Mouse (Mus musculus) heart, embryonic 14.5 days (tissue): ENCODE results near the gene Gdf9. TPM values are rescaled to one million over a fixed set of nuclear protein-coding genes. Genes with fewer than 3 reads are reported as not detected.

ENCODE experiments used
- ATAC-seq: fragments of 200-750 bp; cut with Nextera tagmentation; 2 replicates; pipeline ENCODE4 v1.8.0; 2017; ENCODE audit warnings: low read depth, moderate TSS enrichment; ENCODE audit not compliant: insufficient number of reproducible peaks, insufficient read depth, low FRiP score
- H3K27ac ChIP-seq, 2 experiments: fragments of 200-500 bp in 1 of 2; fragments of 300-500 bp in 1 of 2; sonication (generic) in 1 of 2; replicated peaks in 1 of 2; 2 replicates each; pipeline ENCODE4 v1.5.1; 2012 to 2014; ENCODE audit warnings: low read depth in 2 of 2, low read length in 2 of 2, control low read depth in 1 of 2, mild to moderate bottlenecking in 1 of 2, mixed read lengths in 1 of 2; ENCODE audit not compliant: control insufficient read depth in 1 of 2, insufficient read depth in 1 of 2
- H3K27me3 ChIP-seq: fragments of 300-500 bp; sonication (generic); 2 replicates; pipeline ENCODE4 v1.6.1; 2014; ENCODE audit warnings: mild to moderate bottlenecking, low read length, control low read depth; ENCODE audit not compliant: control insufficient read depth, insufficient read depth
- H3K36me3 ChIP-seq: fragments of 300-500 bp; sonication (generic); 2 replicates; pipeline ENCODE4 v1.6.1; 2014; ENCODE audit warnings: mild to moderate bottlenecking, control low read depth, low read length, mixed read lengths; ENCODE audit not compliant: control insufficient read depth, insufficient read depth
- H3K4me1 ChIP-seq, 2 experiments: fragments of 200-500 bp in 1 of 2; fragments of 300-500 bp in 1 of 2; sonication (generic) in 1 of 2; 2 replicates each; pipeline ENCODE4 v1.6.1; 2012 to 2014; ENCODE audit warnings: low read length in 2 of 2, control low read depth in 1 of 2, mixed read lengths in 1 of 2; ENCODE audit not compliant: control insufficient read depth in 2 of 2, insufficient read depth in 2 of 2
- H3K4me2 ChIP-seq: fragments of 300-500 bp; sonication (generic); 2 replicates; pipeline ENCODE4 v1.6.1; 2014; ENCODE audit warnings: mild to moderate bottlenecking, low read length
- H3K4me3 ChIP-seq, 2 experiments: fragments of 200-500 bp in 1 of 2; fragments of 300-500 bp in 1 of 2; sonication (generic) in 1 of 2; 2 replicates each; pipeline ENCODE4 v1.5.1; 2012 to 2014; ENCODE audit warnings: low read length in 2 of 2, mild to moderate bottlenecking in 2 of 2, control low read depth in 1 of 2, low read depth in 1 of 2, moderate library complexity in 1 of 2; ENCODE audit not compliant: control insufficient read depth in 1 of 2, insufficient read depth in 1 of 2
- H3K9ac ChIP-seq: fragments of 300-500 bp; sonication (generic); 2 replicates; pipeline ENCODE4 v1.6.1; 2014; ENCODE audit warnings: mild to moderate bottlenecking, low read length
- H3K9me3 ChIP-seq: fragments of 300-500 bp; sonication (generic); 2 replicates; pipeline ENCODE4 v1.6.1; 2016; ENCODE audit warnings: low read length, control low read depth; ENCODE audit not compliant: control insufficient read depth
- WGBS: fragments of 180-500 bp; shearing (Covaris S2); extraction: QIAGEN DNeasy Blood & Tissue Kit; methylation state at CpG from one replicate; pipeline ENCODE4 v1.1.7; 2014; 5-methylcytosine and 5-hydroxymethylcytosine counted together
- polyA plus RNA-seq: library from polyadenylated mRNA; unstranded; fragments of >200 nt; fragmentation: Nextera tagmentation; extraction: Ambion mirVana; gene quantifications from 2 replicates; pipeline ENCODE4 v1.2.1, GENCODE M21; 2014

Gene Gdf9
- polyA plus RNA-seq, 1 experiment from 2014 or later = 1.7 TPM

DNA sequence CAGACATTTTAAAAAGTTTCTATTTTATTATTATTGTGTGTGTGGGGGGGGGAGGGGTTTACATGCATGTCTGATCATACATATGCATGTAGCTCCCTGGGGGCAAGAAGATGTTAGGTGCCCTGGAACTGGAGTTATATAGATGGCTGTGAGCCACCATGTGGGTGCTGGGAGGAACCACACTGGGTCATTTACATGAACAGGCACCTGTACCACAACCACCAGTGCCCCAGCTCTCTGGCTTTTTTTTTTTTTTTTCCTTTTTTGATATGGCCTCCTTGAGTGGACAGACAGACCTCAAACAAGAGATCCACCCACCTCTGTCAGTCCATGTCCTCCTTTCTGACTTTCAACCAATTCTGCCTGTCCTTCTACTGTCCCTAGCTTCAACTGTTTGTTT lies 1.6 kb upstream of the Gdf9 start:
- Histone ChIP-seq H3K9ac (peak overlapping the region; percentile 87; the same call in 1 of the 2 replicates), H3K4me1 (peaks cover 7 to 31% of the 10 kb centered on the region in 2 experiments), H3K4me3 (peak overlapping the region in 1 of 2 experiments; percentile 74; a peak in 1 of 4 replicates), H3K9me3 (no peaks in the 10 kb centered on the region), H3K27ac (no peak overlapping the region), H3K4me2 (peak overlapping the region; percentile 87), H3K27me3 (no peaks in the 10 kb centered on the region), H3K36me3 (peaks cover 15% of the 10 kb centered on the region)
- no peak for ATAC-seq

- Histone ChIP-seq H3K9me3 (no peaks in the 10 kb centered on the region), H3K4me3 (peak overlapping the region; percentile 74 to 83), H3K36me3 (peaks cover 15% of the 10 kb centered on the region), H3K4me2 (peak overlapping the region; percentile 87), H3K27ac (peak overlapping the region; percentile 89 to 90), H3K27me3 (no peaks in the 10 kb centered on the region), H3K9ac (peak overlapping the region; percentile 87), H3K4me1 (peaks cover 5 to 28% of the 10 kb centered on the region in 2 experiments)
- ATAC-seq = peak; percentile 23
- WGBS = 0% methylated on average over 34 of the region's 34 CpGs
Measured at GRCm38 (mm10) chr11:53430300-53430669, 538 bp upstream of the Gdf9 start.

DNA sequence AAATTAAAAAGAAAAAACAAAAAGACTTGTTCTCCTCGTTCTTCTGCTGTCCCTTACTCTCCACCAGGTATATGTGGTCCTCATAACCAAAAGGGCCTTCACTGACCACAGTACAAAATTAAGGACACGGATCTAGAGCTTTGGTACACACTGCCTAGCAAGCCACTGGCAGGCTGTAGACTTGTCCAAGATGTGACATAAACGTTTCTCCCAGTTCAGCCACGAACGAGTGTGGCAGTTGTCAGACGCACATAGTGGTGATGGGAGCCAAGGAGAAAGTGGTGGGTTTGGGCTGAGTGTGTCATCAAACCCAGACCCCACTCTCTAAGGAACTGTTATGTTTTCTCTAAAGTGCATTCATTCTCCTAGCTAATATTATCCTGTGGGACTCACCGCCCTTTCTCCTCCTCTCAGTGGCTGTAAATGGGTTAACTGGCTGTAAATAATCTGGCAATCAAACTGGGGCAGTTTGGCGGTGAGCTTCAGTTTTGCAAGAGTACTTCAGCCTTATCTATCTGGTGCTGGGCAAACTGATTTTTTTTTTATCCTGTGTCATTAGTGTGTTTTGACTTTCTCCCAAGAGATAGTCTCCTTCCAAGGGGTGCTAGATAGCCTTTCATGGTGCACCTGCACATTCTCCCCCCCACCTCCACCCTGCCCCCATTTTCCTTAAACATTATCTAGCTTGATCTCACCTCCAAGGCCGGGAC lies 679 bp downstream of the Gdf9 start:
- H3K4me1 ChIP-seq = peaks cover 5 to 17% of the 10 kb centered on the region in 2 experiments
- H3K27ac ChIP-seq = peak overlapping the region; percentile 67 to 90
- peak overlapping the region; percentile 69 for H3K4me2 ChIP-seq
- peak overlapping the region; percentile 58 for H3K9ac ChIP-seq
- no peaks in the 10 kb centered on the region for H3K27me3 ChIP-seq
- no peaks in the 10 kb centered on the region for H3K9me3 ChIP-seq
- peaks cover 15% of the 10 kb centered on the region for H3K36me3 ChIP-seq
- WGBS = 14% methylated on average over 9 of the region's 9 CpGs
- 0 out of 2 replicates have a peak, but pooled peaks have one; percentile 2 for ATAC-seq
- peak overlapping the region; percentile 74 to 83 for H3K4me3 ChIP-seq

GRCm38 (mm10) chr11:53433057-53433456 lies 2.2 kb downstream of the Gdf9 start:
- 27% methylated on average over 6 of the region's 6 CpGs for WGBS
- no peak overlapping the region for H3K4me2 ChIP-seq
- no peak overlapping the region for H3K27ac ChIP-seq
- H3K36me3 ChIP-seq = peaks cover 10% of the 10 kb centered on the region
- no peaks in the 10 kb centered on the region for H3K9me3 ChIP-seq
- peaks cover 2 to 14% of the 10 kb centered on the region in 2 experiments for H3K4me1 ChIP-seq
- ATAC-seq = no peak
- H3K9ac ChIP-seq = no peak overlapping the region
- H3K27me3 ChIP-seq = no peaks in the 10 kb centered on the region
- H3K4me3 ChIP-seq = no peak overlapping the region

DNA sequence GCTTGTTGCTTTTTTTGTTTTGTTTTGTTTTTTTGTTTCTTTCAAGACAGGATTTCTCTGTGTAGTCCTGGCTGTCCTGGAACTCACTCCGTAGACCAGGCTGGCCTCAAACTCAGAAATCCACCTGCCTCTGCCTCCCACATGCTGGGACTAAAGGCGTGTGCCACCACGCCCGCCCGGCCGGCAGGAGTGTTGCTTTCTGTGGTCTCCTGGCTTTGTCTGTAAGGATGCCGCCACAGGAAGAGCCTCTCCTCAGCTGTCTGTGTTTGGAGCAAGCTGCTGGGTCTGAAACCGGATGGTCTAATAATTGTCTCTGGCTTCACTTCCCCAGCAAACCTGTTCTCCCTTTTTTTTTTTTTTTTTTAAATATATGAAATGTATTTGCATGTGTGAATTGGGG lies 4.7 kb downstream of the Gdf9 start:
- Histone ChIP-seq H3K4me2 (no peak overlapping the region), H3K9ac (no peak overlapping the region), H3K27me3 (no peaks in the 10 kb centered on the region), H3K4me3 (no peak overlapping the region), H3K36me3 (no peaks in the 10 kb centered on the region), H3K4me1 (peaks cover 2 to 5% of the 10 kb centered on the region in 2 experiments; a peak in 3 of 4 replicates), H3K27ac (no peak overlapping the region), H3K9me3 (no peaks in the 10 kb centered on the region)
- WGBS = 71% methylated on average over 8 of the region's 8 CpGs
- no peak for ATAC-seq

GRCm38 (mm10) chr11:53436338-53436737 lies 5.5 kb downstream of the Gdf9 start:
- Histone ChIP-seq H3K4me3 (no peak overlapping the region), H3K9me3 (no peaks in the 10 kb centered on the region), H3K4me1 (peaks cover 2 to 4% of the 10 kb centered on the region in 2 experiments; a peak in 3 of 4 replicates), H3K27me3 (no peaks in the 10 kb centered on the region), H3K9ac (no peak overlapping the region), H3K36me3 (no peaks in the 10 kb centered on the region), H3K4me2 (no peak overlapping the region), H3K27ac (no peak overlapping the region)
- no peak for ATAC-seq
- 80% methylated on average over 6 of the region's 6 CpGs for WGBS

DNA sequence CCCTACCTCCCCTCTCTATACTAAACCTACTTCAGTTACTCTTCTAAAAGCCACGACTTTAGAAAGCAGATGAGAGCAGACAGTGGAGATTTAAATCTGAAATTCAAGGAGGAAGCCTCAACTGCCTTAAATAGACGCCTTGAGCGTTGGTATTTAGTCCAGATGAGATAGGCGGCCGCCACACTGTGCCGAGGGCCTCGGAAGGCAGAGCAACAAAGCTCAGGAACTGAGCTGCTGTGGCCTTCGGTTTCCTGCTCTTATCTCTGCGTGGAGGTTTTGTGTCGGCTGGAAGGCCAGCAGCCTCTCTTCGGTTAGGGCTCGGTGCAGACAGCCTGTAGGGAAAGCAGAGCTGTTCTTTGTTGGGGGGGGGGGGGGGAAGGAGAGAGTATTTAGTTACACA lies 11.1 kb downstream of the Gdf9 start:
- WGBS = 2% methylated on average over 12 of the region's 12 CpGs
- 0 out of 2 replicates have a peak, but pooled peaks have one; percentile 37 for ATAC-seq
- Histone ChIP-seq H3K27ac (peak overlapping the region; percentile 87 to 88), H3K9ac (peak overlapping the region; percentile 59), H3K4me1 (peaks cover 4 to 12% of the 10 kb centered on the region in 2 experiments; a peak in 3 of 4 replicates), H3K4me3 (no peak overlapping the region), H3K36me3 (no peaks in the 10 kb centered on the region), H3K27me3 (no peaks in the 10 kb centered on the region), H3K9me3 (no peaks in the 10 kb centered on the region), H3K4me2 (peak overlapping the region; percentile 47)
